Mouse (Mus musculus) adrenal gland, adult 2 months (tissue): ENCODE results near the gene Rnf220. TPM values are rescaled to one million over a fixed set of nuclear protein-coding genes. Genes with fewer than 3 reads are reported as not detected.
"Not testable (repeated sequence)": the region's sequence is repeated elsewhere in the genome, so short reads cannot be mapped to it uniquely, and the experiment has no call there.

ENCODE experiments used
- DNase-seq: peaks from one replicate; pipeline ENCODE4 v3.0.0; 2021
- polyA plus RNA-seq: library from polyadenylated mRNA; depleted of rRNA; stranded (reverse); fragments of >200 nt; gene quantifications from 2 replicates; pipeline ENCODE4 v1.2.3, GENCODE M21; 2012
- total RNA-seq, 2 experiments: library from RNA; stranded (reverse); gene quantifications; 2 replicates each; pipeline ENCODE4 v1.2.3; 2021

Gene Rnf220
- total and polyA plus RNA-seq, 3 experiments, result 79.4 to 119 (median 97.0) TPM

DNA sequence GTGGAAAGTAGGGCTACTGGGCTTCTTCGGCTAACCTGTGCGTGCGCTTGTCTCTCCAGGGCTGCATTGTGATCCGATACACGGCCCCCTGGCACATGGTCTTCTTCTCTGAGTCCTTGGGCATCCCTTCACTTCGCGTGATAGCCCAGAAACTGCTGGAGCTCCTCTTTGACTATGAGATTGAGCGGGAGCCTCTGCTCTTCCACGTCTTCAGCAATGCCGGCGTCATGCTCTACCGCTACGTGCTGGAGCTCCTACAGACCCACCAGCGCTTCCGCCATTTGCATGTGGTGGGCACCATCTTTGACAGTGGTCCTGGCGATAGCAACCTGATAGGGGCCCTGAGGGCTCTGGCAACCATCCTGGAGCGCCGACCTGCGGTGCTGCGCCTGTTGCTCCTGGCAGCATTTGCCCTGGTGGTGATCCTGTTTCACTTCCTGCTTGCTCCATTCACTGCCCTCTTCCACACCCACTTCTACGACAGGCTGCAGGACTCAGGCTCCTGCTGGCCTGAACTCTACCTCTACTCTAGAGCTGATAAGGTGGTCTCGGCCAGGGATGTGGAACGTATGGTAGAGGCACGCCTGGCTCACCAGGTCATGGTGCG lies 228.9 kb downstream of the Rnf220 start:
- no peak for DNase-seq

DNA sequence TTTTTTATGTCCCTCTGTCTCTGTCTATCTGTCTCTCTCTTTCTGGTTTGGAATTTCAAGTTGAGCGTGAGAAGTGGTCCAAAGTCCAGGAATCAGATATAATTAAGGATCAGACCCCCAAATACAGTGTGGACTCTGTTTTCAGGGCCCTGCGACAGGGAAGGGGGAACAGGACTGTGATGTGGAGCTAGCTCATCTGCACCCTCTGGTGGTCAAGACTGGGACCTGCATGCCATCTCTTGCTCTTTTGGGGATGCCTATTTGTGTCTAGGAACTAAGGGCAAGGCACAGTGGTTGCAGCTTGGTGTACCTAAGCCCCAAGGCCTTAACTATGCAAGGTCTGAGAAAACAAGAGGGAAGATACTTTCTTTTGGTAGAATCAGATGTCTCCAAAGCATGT lies 229.6 kb downstream of the Rnf220 start:
- DNase-seq, result peak; percentile 78

DNA sequence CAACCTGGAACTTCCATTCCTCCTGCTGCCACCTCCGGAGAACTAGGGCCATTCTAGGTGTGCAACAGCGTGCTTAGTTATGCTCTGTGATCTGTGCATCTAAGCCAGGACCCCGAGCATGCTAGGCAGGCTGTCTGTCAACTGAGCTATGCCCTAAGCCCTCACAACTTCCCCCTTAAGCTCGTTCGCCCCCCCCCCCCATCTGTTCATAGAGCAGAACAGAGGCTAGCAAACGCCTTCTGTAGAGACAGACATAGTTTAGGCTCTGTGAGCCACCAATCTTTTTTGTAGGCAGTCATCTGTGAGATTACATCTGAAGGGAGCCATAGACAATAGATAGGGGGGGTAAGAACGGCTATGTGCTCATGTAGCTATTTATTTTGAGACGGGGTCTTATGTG lies 233.9 kb downstream of the Rnf220 start:
- DNase-seq, result no peak

DNA sequence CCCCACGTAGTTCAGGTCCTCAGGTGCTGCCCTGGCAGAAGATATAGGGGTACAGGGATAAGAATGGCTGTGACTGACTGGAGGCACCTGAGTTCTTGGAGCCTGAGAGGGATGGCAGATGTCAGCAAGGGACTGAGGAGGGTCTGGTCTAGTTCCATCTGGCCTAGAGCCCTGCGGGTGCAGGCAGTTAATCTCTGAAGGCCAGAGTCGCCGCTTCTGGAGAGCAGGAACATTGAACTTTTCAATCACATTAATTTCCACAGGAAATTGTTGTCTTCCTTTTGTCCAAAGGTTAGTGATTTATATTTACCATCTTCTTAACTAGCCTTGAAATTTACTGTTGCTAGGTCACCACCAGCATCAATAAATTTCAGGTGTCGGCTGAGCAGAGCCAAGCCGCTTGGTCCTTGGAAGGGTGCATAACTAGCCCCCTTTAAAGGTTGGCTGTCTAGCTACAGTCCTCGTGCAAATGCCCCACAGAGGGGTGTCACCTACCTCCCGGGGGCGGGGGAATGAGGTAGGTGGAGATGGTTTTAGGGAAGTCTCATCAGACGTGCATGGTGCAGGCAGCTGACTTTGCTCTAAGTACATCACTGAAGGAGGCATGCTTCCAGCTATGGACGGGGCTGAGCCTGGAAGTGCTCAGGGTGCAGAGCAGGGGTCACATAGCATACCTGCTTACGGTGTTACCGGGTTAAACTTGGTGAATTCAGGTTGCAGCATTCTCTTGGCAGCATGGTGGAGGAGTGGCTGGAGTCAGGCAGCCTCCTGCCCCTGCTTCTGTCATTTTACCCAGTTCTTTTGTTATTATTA lies 234.5 kb downstream of the Rnf220 start:
- DNase-seq, result peak; percentile 82

DNA sequence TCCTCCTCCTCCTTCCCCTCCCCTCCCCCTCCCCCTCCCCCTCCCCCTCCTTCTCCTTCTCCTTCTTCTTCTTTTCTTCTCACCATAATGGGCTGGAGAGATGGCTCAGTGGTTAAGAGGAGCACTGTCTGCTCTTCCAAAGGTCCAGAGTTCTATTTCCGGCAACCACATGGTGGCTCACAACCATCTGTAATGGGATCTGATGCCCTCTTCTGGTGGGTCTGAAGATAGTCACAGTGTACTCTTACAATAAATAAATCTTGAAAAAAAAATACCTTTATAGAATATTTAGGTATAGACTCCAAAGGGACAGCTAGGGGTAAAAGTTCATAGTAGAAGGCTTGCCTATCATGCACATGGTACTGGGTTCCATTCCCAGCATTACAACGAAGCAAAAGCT lies 235.6 kb downstream of the Rnf220 start:
- DNase-seq, result no peak

GRCm38 (mm10) chr4:117259909-117260308 lies 236.9 kb downstream of the Rnf220 start:
- not testable (repeated sequence) for DNase-seq

GRCm38 (mm10) chr4:117254672-117255071 lies 242.2 kb downstream of the Rnf220 start:
- DNase-seq, result peak; percentile 68

- DNase-seq, result no peak
Observed at GRCm38 (mm10) chr4:117254017-117254627, 242.7 kb downstream of the Rnf220 start.

DNA sequence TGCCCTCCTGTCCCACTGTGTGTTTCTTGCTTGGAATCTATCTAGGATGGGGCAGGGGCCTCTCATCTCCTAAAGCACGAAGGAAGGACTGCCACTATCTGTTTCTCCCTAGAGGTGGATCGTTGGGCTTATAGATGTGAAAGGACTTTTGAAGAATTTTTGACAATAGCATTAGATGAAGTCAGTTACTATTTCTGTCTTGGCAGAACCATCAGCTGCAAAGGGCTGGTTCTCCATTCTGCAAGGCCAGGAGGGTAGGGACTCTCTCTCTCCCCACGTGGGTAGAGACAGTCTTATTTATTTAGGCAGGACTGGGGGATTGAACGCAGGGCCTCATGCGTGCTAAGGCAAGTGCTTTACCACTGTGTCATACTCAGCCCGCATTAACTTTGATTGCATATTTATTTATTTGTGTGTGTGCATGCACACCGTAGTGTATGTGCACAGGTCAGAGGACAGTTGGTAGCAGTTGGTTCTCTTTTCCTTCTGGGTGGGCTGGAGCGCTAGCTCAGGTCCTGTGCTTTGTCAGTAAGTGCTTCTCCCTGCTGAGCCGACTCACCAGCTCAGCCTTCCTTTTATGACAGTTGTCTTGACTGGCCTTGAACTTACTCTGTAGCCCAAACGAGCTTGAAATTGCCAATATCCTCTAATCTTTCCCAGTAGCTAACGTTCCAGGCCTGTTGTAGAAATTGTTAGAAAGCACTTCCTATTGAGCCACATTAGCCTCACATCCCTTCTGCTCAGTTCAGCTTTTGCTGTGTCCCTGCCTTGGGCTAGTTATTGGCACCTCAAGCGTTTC lies 243.4 kb downstream of the Rnf220 start:
- DNase-seq, result peak; percentile 73

- no peak for DNase-seq
Observed at GRCm38 (mm10) chr4:117252755-117253154, 244.1 kb downstream of the Rnf220 start.

GRCm38 (mm10) chr4:117252351-117252750 lies 244.5 kb downstream of the Rnf220 start:
- peak; percentile 80 for DNase-seq

DNA sequence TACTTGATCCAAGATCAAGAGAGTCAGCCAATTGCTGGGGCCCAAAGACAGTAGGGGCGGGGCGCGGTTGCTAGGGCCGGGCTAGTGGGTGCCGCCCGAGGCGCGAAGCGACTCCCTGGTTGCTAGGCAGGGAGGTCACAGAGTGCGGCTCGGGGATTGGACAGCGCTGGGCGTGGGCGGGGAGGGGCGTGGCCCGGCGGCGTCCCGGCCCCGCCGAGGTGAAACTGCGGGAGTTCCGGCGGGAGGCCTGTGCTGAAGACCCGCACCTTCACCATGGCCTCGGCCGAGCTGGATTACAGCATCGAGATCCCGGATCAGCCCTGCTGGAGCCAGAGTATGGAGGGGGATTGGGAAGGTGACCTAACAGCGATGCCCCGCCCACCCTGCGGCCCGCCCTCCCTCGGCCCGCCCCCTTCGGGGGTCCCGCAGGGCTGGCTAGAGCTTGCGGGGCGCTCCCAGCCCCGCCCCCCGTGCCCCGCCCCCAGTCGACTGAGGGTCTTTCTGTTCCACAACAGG lies 245.0 kb downstream of the Rnf220 start, which contains the start of the genes Tmem53 and Armh1:
Gene Tmem53 (plus strand): TSS at position 151 of the 516 bp plus-strand sequence.
Gene Armh1 (minus strand): TSS at position 325 of the 516 bp plus-strand sequence.
- DNase-seq, result peak; percentile 98

DNA sequence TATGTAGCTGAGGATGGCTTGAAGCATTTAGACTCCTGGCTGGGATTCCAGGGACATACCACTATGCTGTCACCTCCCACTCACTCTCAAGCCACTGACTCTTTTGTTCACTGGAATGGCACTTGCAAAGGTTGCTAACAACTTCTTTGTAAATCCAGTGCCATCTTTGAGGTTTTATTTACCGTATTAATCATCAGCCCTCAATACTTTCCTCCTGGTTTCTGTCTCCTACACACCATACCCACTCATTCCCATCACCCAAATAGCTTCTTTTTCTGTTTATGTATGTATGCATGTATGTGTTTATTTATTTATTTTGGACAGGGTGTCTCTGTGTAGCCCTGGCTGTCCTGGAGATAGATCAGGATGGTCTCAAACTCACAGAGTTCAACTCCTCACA lies 245.9 kb downstream of the Rnf220 start:
- DNase-seq, result no peak

GRCm38 (mm10) chr4:117240867-117241266 lies 256.0 kb downstream of the Rnf220 start:
- DNase-seq, result peak; percentile 73

- DNase-seq, result no peak
Observed at GRCm38 (mm10) chr4:117239153-117239552, 257.7 kb downstream of the Rnf220 start.

GRCm38 (mm10) chr4:117235822-117236221 lies 261.0 kb downstream of the Rnf220 start:
- no peak for DNase-seq

GRCm38 (mm10) chr4:117234166-117234741 lies 262.6 kb downstream of the Rnf220 start:
- no peak for DNase-seq

- DNase-seq, result peak; percentile 50
Observed at GRCm38 (mm10) chr4:117231208-117231607, 265.6 kb downstream of the Rnf220 start.

- no peak for DNase-seq
Observed at GRCm38 (mm10) chr4:117230331-117230730, 266.5 kb downstream of the Rnf220 start.

DNA sequence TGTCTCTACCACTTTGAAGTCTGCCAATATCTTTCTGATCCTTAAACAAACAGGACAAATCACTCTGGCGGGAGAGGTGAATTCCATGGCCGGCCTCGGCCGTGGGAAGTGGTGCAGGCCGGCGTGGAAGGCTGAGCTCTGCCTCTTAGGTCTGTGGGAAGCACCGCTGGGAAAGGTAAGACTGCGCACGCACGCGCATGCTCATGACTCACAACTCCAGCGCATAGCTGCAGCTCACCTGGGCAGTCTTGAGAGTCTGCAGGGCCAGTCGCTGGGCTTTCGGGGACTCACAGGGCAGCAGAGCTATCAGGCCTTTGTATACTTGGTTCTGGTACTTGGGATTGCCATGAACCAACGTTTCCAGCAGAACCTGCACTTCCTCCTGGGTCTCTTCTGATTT lies 267.3 kb downstream of the Rnf220 start:
- no peak for DNase-seq

GRCm38 (mm10) chr4:117225250-117225649 lies 271.6 kb downstream of the Rnf220 start:
- DNase-seq, result no peak
